Mouse (Mus musculus) neutrophil, adult 59 days (primary cell): Measurements from ENCODE around the gene Pkd1. TPM values are rescaled to one million over a fixed set of nuclear protein-coding genes. Genes with fewer than 3 reads are reported as not detected.

ENCODE experiments used
- total RNA-seq, 2 experiments: library from RNA; stranded (reverse); gene quantifications; 1 replicate in 1 of 2; 2 replicates in 1 of 2; pipeline ENCODE4 v1.2.4; 2023

Gene Pkd1
- total RNA-seq, result 10 to 100 TPM; 16.1 to 22.7 TPM

GRCm38 (mm10) chr17:24549618-24550415 is at the start of gene Pkd1:
Gene Pkd1 (plus strand): TSS chr17:24549834.

GRCm38 (mm10) chr17:24527723-24528559 is 21.7 kb upstream of the Pkd1 start, which contains the start of gene Traf7:
Gene Traf7 (minus strand): TSS chr17:24527938.

GRCm38 (mm10) chr17:24534160-24534718 is 15.4 kb upstream of the Pkd1 start, which contains the start of gene Rab26:
Gene Rab26 (minus strand): TSS chr17:24534210.

GRCm38 (mm10) chr17:24632167-24632812 is 82.7 kb downstream of the Pkd1 start, which contains the start of the genes Tsc2 and Nthl1:
Gene Tsc2 (minus strand): TSS chr17:24632630.
Gene Nthl1 (plus strand): TSS chr17:24632680.

Other genes with a start within 250 kb of the Pkd1 start
- gene Abca17, start 198.8 kb upstream of the Pkd1 start, total RNA-seq, result under 1 TPM in 1 of 2 experiments, not detected in 1; 0.07 TPM
- gene Abca3, start 197.9 kb upstream of the Pkd1 start, total RNA-seq, result 10 to 100 TPM; 37.7 to 42.7 TPM
- gene Rnps1, start 135.3 kb upstream of the Pkd1 start, total RNA-seq, result 10 to 100 TPM; 61.6 to 70.5 TPM
- 10 to 100 TPM; 11.5 to 14.1 TPM for gene Eci1, start 123.2 kb upstream of the Pkd1 start, total RNA-seq
- gene Dnase1l2, start 106.7 kb upstream of the Pkd1 start, total RNA-seq, result 1 to 10 TPM; 2.0 to 2.3 TPM
- gene E4f1, start 79.5 kb upstream of the Pkd1 start, total RNA-seq, result 10 to 100 TPM; 31.8 to 42.2 TPM
- gene Pgp, start 79.4 kb upstream of the Pkd1 start, total RNA-seq, result 10 to 100 TPM; 24.7 to 26.6 TPM
- not detected for gene Bricd5, start 76.0 kb upstream of the Pkd1 start, total RNA-seq
- 10 to 100 TPM; 42.8 to 46.1 TPM for gene Mlst8, start 70.8 kb upstream of the Pkd1 start, total RNA-seq
- gene Caskin1, start 61.2 kb upstream of the Pkd1 start, total RNA-seq, result not detected
- 100 to 1,000 TPM; 132 to 134 TPM for gene Traf7, start 21.9 kb upstream of the Pkd1 start, total RNA-seq
- 1 to 10 TPM in 1 of 2 experiments, under 1 TPM in 1; 0.95 to 1.1 TPM for gene Rab26, start 15.6 kb upstream of the Pkd1 start, total RNA-seq
- gene Tsc2, start 82.8 kb downstream of the Pkd1 start, total RNA-seq, result 10 to 100 TPM; 54.4 to 55.6 TPM
- gene Nthl1, start 82.8 kb downstream of the Pkd1 start, total RNA-seq, result 1 to 10 TPM; 1.3 to 2.5 TPM
- gene Slc9a3r2, start 100.5 kb downstream of the Pkd1 start, total RNA-seq, result 1 to 10 TPM; 2.1 to 3.1 TPM
- gene Npw, start 108.6 kb downstream of the Pkd1 start, total RNA-seq, result not detected
- gene Zfp598, start 119.9 kb downstream of the Pkd1 start, total RNA-seq, result 10 to 100 TPM; 27.1 to 28.0 TPM
- not detected for gene Syngr3, start 140.1 kb downstream of the Pkd1 start, total RNA-seq
- 1 to 10 TPM; 7.6 to 9.4 TPM for gene Gfer, start 146.3 kb downstream of the Pkd1 start, total RNA-seq
- gene Noxo1, start 146.4 kb downstream of the Pkd1 start, total RNA-seq, result 1 to 10 TPM; 1.2 to 1.5 TPM
- gene Tbl3, start 157.8 kb downstream of the Pkd1 start, total RNA-seq, result 10 to 100 TPM; 16.4 to 16.5 TPM
- not detected for gene Rnf151, start 168.2 kb downstream of the Pkd1 start, total RNA-seq
- 100 to 1,000 TPM; 535 to 536 TPM for gene Rps2, start 168.3 kb downstream of the Pkd1 start, total RNA-seq
- gene Ndufb10, start 174.6 kb downstream of the Pkd1 start, total RNA-seq, result 10 to 100 TPM; 65.0 to 72.7 TPM
- 1 to 10 TPM; 1.9 to 2.1 TPM for gene Rpl3l, start 178.0 kb downstream of the Pkd1 start, total RNA-seq
- 1,000 to 10,000 TPM; 1,180 to 1,230 TPM for gene Msrb1, start 186.8 kb downstream of the Pkd1 start, total RNA-seq
- gene Hs3st6, start 203.2 kb downstream of the Pkd1 start, total RNA-seq, result not detected